Mouse (Mus musculus) liver, adult (tissue): ENCODE results near the gene Med15.

ENCODE experiments used
- GATA4 ChIP-seq: IDR thresholded peaks from 2 replicates; pipeline ENCODE4 v1.6.1; 2014; ENCODE audit warnings: mild to moderate bottlenecking, low read length; ENCODE audit not compliant: insufficient replicate concordance

The Med15 gene

GRCm38 (mm10) chr16:17611383-17611782 is 121.3 kb downstream of the Med15 start:
- TF ChIP-seq GATA4 = no peak

GRCm38 (mm10) chr16:17605684-17606083 is 127.0 kb downstream of the Med15 start:
- TF ChIP-seq GATA4 = no peak

- no peak for TF ChIP-seq GATA4
Observed at GRCm38 (mm10) chr16:17604941-17605340, 127.8 kb downstream of the Med15 start.
